Mouse (Mus musculus): Measurements from ENCODE around the gene Ptges2. TPM values are rescaled to one million over a fixed set of nuclear protein-coding genes. Genes with fewer than 3 reads are reported as not detected.

Ptges2 gene
- polyA plus RNA-seq, 1 experiment: 10.0 TPM

DNA sequence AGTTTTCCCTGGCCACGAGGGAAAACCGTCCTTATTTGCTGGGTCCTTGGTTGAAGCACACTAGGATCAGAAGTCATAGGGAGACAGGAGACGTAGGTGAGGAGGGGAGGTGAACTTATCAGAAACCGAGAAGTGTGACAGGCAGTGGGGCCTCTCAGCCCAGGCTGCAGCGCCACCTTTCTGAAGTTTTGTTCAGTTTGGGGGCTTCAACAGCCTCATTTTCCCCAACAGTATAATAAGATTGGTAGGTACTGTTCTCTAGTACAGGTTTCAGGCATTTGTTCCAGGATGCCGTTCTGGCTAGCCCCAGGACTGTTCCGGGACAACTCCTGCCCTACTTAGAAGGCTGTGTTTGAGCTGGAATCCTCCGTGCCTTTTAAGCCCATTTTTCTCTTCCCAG lies 723 bp upstream of the Ptges2 start:
- Histone ChIP-seq H3K4me1 (ENCODE audit: control insufficient read depth, insufficient read depth, insufficient read length) (peaks cover 7% of the 10 kb centered on the region; the same call in 1 of the 2 replicates), H3K27me3 (ENCODE audit: control insufficient read depth, insufficient read depth, low read length) (no peaks in the 10 kb centered on the region), H3K27ac (ENCODE audit: insufficient read depth, low read length) (peak overlapping the region; percentile 92; the same call in 1 of the 2 replicates), H3K4me3 (ENCODE audit: extremely low read depth, insufficient read depth, insufficient read length) (peak overlapping the region; percentile 76; the same call in 1 of the 2 replicates), H3K36me3 (ENCODE audit: control insufficient read depth, insufficient read depth, low read length) (0 out of 2 replicates have a peak, but pooled peaks cover under 1% of the 10 kb centered on the region)
- TF ChIP-seq CTCF (IDR thresholded peaks at IDR 0.05; ENCODE audit: extremely low read depth, insufficient read depth, insufficient read length, insufficient replicate concordance): no peak
- TF ChIP-seq POLR2A (IDR thresholded peaks at IDR 0.05; ENCODE audit: low read depth, low read length): no peak
- 3% methylated on average over 8 of the region's 8 CpGs for WGBS
- DNase-seq (ENCODE audit: low read depth in 1 of 2, low spot score in 2 of 2): peak in 1 of 2 experiments; percentile 18

- peak overlapping the region; percentile 92 for H3K27ac ChIP-seq (ENCODE audit: insufficient read depth, low read length)
- H3K27me3 ChIP-seq (ENCODE audit: control insufficient read depth, insufficient read depth, low read length): no peaks in the 10 kb centered on the region
- peaks cover 7% of the 10 kb centered on the region; the same call in 1 of the 2 replicates for H3K4me1 ChIP-seq (ENCODE audit: control insufficient read depth, insufficient read depth, insufficient read length)
- peak overlapping the region; percentile 76 for H3K4me3 ChIP-seq (ENCODE audit: extremely low read depth, insufficient read depth, insufficient read length)
- WGBS: under 1% methylated on average over 57 of the region's 59 CpGs
- peak; percentile 84 to 85 for DNase-seq (ENCODE audit: low read depth in 1 of 2, low spot score in 2 of 2)
- H3K36me3 ChIP-seq (ENCODE audit: control insufficient read depth, insufficient read depth, low read length): peaks cover 6% of the 10 kb centered on the region; the same call in 1 of the 2 replicates
- TF ChIP-seq CTCF (IDR thresholded peaks at IDR 0.05; ENCODE audit: extremely low read depth, insufficient read depth, insufficient read length, insufficient replicate concordance) (no peak), POLR2A (IDR thresholded peaks at IDR 0.05; ENCODE audit: low read depth, low read length) (no peak; the same call in 1 of the 2 replicates)
Observed at GRCm38 (mm10) chr2:32395946-32396621, 388 bp downstream of the Ptges2 start.

DNA sequence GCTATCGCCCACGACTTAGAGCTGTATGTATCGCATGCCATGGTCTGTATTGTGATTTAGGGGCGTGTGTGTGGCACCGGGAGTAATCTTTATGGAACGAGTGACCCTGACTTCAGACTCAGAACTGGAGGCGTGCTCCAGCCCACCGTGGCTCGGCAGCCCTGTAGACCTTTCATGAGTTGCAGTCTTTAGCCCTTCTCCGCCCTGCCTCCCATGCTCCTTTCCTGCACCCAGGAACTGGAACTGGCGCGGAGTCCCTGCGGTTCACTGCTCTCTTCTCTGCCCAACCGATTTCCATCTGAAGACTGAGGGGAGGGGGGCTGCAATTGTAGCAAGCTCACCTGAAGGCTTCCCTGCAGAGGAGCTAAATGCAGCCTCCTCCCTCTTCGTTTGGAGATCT lies 999 bp downstream of the Ptges2 start:
- Histone ChIP-seq H3K4me3 (ENCODE audit: extremely low read depth, insufficient read depth, insufficient read length) (peak overlapping the region; percentile 76), H3K27ac (ENCODE audit: insufficient read depth, low read length) (no peak overlapping the region; the same call in 1 of the 2 replicates), H3K4me1 (ENCODE audit: control insufficient read depth, insufficient read depth, insufficient read length) (peaks cover 7% of the 10 kb centered on the region; the same call in 1 of the 2 replicates), H3K36me3 (ENCODE audit: control insufficient read depth, insufficient read depth, low read length) (peaks cover 8% of the 10 kb centered on the region; the same call in 1 of the 2 replicates), H3K27me3 (ENCODE audit: control insufficient read depth, insufficient read depth, low read length) (no peaks in the 10 kb centered on the region)
- no peak for TF ChIP-seq CTCF (IDR thresholded peaks at IDR 0.05; ENCODE audit: extremely low read depth, insufficient read depth, insufficient read length, insufficient replicate concordance)
- TF ChIP-seq POLR2A (IDR thresholded peaks at IDR 0.05; ENCODE audit: low read depth, low read length): no peak
- no peak for DNase-seq (ENCODE audit: low read depth in 1 of 2, low spot score in 2 of 2)
- WGBS: 2% methylated on average over 15 of the region's 15 CpGs

DNA sequence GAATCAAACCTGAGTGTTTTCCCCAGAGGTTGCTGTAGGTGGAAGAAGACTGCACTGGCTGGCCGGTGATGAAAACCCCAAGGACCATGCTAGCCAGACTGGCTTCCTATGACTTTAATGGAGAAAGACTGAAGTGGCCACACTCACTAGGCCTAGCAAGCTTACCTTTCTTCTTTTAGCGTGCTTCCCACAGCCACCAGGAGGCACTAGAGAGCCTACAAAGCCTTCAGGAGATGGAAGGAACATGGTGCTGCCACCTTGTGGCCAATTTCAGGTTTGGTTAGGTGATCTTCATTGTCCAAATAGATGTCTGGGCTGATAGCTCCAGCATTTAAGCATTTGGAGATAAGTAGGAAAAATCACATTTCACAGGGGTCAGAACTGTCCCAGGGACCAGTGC lies 9.0 kb downstream of the Ptges2 start:
- WGBS: 15% methylated on average over 2 of the region's 2 CpGs
- Histone ChIP-seq H3K4me3 (ENCODE audit: extremely low read depth, insufficient read depth, insufficient read length) (no peak overlapping the region), H3K27me3 (ENCODE audit: control insufficient read depth, insufficient read depth, low read length) (no peaks in the 10 kb centered on the region), H3K27ac (ENCODE audit: insufficient read depth, low read length) (no peak overlapping the region), H3K36me3 (ENCODE audit: control insufficient read depth, insufficient read depth, low read length) (peaks cover 10% of the 10 kb centered on the region), H3K4me1 (ENCODE audit: control insufficient read depth, insufficient read depth, insufficient read length) (no peaks in the 10 kb centered on the region)
- TF ChIP-seq CTCF (IDR thresholded peaks at IDR 0.05; ENCODE audit: extremely low read depth, insufficient read depth, insufficient read length, insufficient replicate concordance): peak; percentile 98; the same call in 1 of the 2 replicates
- no peak for TF ChIP-seq POLR2A (IDR thresholded peaks at IDR 0.05; ENCODE audit: low read depth, low read length)
- peak; percentile 91 to 92 for DNase-seq (ENCODE audit: low read depth in 1 of 2, low spot score in 2 of 2)

GRCm38 (mm10) chr2:32407144-32407824 lies 11.6 kb downstream of the Ptges2 start:
- Histone ChIP-seq H3K36me3 (ENCODE audit: control insufficient read depth, insufficient read depth, low read length) (no peaks in the 10 kb centered on the region; the same call in 1 of the 2 replicates), H3K27me3 (ENCODE audit: control insufficient read depth, insufficient read depth, low read length) (no peaks in the 10 kb centered on the region), H3K4me1 (ENCODE audit: control insufficient read depth, insufficient read depth, insufficient read length) (no peaks in the 10 kb centered on the region), H3K27ac (ENCODE audit: insufficient read depth, low read length) (no peak overlapping the region), H3K4me3 (ENCODE audit: extremely low read depth, insufficient read depth, insufficient read length) (no peak overlapping the region)
- WGBS: 84% methylated on average over 7 of the region's 7 CpGs
- no peak for DNase-seq (ENCODE audit: low read depth in 1 of 2, low spot score in 2 of 2)
- no peak for TF ChIP-seq CTCF (IDR thresholded peaks at IDR 0.05; ENCODE audit: extremely low read depth, insufficient read depth, insufficient read length, insufficient replicate concordance)
- TF ChIP-seq POLR2A (IDR thresholded peaks at IDR 0.05; ENCODE audit: low read depth, low read length): no peak

DNA sequence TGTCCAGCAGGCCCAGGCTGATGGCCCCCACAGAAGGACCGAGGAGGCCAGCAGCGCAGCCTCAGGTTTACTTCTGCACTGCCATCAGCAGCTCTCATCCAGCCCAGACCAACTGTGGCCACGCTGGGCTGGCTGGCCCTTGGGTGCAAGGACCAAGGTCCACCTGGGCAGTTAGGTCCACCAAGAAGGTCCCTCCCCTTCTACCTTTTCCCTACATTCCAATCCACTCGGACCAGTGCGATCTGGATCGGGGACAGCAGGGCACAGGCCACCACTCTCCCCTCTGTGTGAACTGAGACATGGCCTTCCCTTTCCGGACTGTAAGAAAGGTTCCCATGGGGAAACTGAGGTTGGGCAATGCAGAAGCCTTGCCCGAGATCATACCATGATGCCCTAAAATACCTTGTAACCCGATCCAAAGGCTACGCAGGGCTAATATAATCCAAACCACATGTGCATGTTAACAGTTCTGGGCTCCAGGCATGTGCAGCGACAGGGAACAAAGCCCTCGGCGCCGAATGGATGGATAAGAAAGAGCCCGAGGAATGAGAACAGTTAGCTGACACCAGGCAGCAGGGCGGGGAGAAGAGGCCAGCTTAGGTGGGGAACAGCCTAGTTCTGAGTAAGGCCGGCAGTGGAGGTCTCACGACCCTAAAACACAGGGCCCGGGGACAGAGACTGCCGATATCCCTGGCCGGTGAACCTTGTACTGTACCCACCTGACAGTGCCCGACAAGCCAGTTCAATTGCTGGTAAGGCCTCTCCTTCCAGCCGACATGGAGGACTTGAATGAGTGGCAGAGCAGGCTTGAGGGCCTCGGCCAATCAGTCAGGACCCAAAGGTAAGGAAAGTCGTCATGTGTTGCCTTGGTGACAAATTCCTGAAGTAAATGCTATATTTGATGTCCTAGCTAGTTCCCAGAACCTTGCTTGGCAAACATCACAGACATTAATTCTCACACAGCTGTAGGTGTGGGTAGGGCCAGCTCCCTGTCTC lies 13.0 kb downstream of the Ptges2 start:
- H3K4me3 ChIP-seq (ENCODE audit: extremely low read depth, insufficient read depth, insufficient read length): no peak overlapping the region
- no peaks in the 10 kb centered on the region for H3K4me1 ChIP-seq (ENCODE audit: control insufficient read depth, insufficient read depth, insufficient read length)
- H3K36me3 ChIP-seq (ENCODE audit: control insufficient read depth, insufficient read depth, low read length): no peaks in the 10 kb centered on the region
- TF ChIP-seq CTCF (IDR thresholded peaks at IDR 0.05; ENCODE audit: extremely low read depth, insufficient read depth, insufficient read length, insufficient replicate concordance) (no peak), POLR2A (IDR thresholded peaks at IDR 0.05; ENCODE audit: low read depth, low read length) (no peak)
- no peaks in the 10 kb centered on the region for H3K27me3 ChIP-seq (ENCODE audit: control insufficient read depth, insufficient read depth, low read length)
- WGBS: 92% methylated on average over 25 of the region's 25 CpGs
- H3K27ac ChIP-seq (ENCODE audit: insufficient read depth, low read length): no peak overlapping the region
- no peak for DNase-seq (ENCODE audit: low read depth in 1 of 2, low spot score in 2 of 2)
